Mouse (Mus musculus) liver, postnatal 0 days (tissue): Measurements from ENCODE around the gene Rdh9.

Experiments
- CTCF ChIP-seq: sonication (generic); IDR thresholded peaks from 2 replicates; pipeline ENCODE4 v1.5.1; 2016; ENCODE audit warnings: antibody characterized with exemption, low read depth
- EP300 ChIP-seq: IDR thresholded peaks from 2 replicates; pipeline ENCODE4 v1.6.1; 2016; ENCODE audit warnings: antibody characterized with exemption, low read depth, mild to moderate bottlenecking

GRCm38 (mm10) chr10:127800891-127801290 lies 24.7 kb downstream of the Rdh9 start, which contains the start of gene Rdh16:
- TF ChIP-seq CTCF (no peak), EP300 (no peak)
